Mouse (Mus musculus) heart, embryonic 13.5 days (tissue): ENCODE results near the gene Hmgn1. TPM values are rescaled to one million over a fixed set of nuclear protein-coding genes. Genes with fewer than 3 reads are reported as not detected.
A peak's percentile ranks its signal among the peaks of the same experiment; 100 is the strongest.

Source experiments
- ATAC-seq: fragments of 200-750 bp; cut with Nextera tagmentation; 2 replicates; pipeline ENCODE4 v1.8.0; 2017; ENCODE audit warnings: moderate TSS enrichment; ENCODE audit not compliant: insufficient number of reproducible peaks, low FRiP score, low TSS enrichment; ENCODE audit errors: extremely low read depth
- H3K27ac ChIP-seq: fragments of 300-500 bp; sonication (generic); replicated peaks from 2 replicates; pipeline ENCODE4 v1.5.1; 2015; ENCODE audit warnings: moderate library complexity, mild to moderate bottlenecking, inconsistent platforms
- H3K27me3 ChIP-seq: fragments of 300-500 bp; sonication (generic); replicated peaks from 2 replicates; pipeline ENCODE4 v1.6.1; 2015; ENCODE audit warnings: mild to moderate bottlenecking, inconsistent platforms
- H3K36me3 ChIP-seq: fragments of 300-500 bp; sonication (generic); 2 replicates; pipeline ENCODE4 v1.6.1; 2015; ENCODE audit warnings: mild to moderate bottlenecking, inconsistent platforms
- H3K4me1 ChIP-seq: fragments of 300-500 bp; sonication (generic); 2 replicates; pipeline ENCODE4 v1.6.1; 2015; ENCODE audit warnings: inconsistent platforms
- H3K4me2 ChIP-seq: fragments of 300-500 bp; sonication (generic); 2 replicates; pipeline ENCODE4 v1.6.1; 2015; ENCODE audit warnings: inconsistent platforms, mild to moderate bottlenecking, moderate library complexity
- H3K4me3 ChIP-seq: fragments of 300-500 bp; sonication (generic); 2 replicates; pipeline ENCODE4 v1.5.1; 2015; ENCODE audit warnings: moderate library complexity, mild to moderate bottlenecking, inconsistent platforms
- H3K9ac ChIP-seq: fragments of 300-500 bp; sonication (generic); 2 replicates; pipeline ENCODE4 v1.6.1; 2015; ENCODE audit warnings: inconsistent platforms, mild to moderate bottlenecking, moderate library complexity
- H3K9me3 ChIP-seq: fragments of 300-500 bp; sonication (generic); 2 replicates; pipeline ENCODE4 v1.6.1; 2016; ENCODE audit warnings: inconsistent platforms
- WGBS: fragments of 180-500 bp; shearing (Covaris S2); methylation state at CpG from one replicate; pipeline ENCODE4 v1.1.7; 2015; ENCODE audit warnings: mixed read lengths; 5-methylcytosine and 5-hydroxymethylcytosine counted together
- polyA plus RNA-seq: library from polyadenylated mRNA; unstranded; fragments of >200 nt; fragmentation: Nextera tagmentation; extraction: Ambion mirVana; gene quantifications from 2 replicates; pipeline ENCODE4 v1.2.1, GENCODE M21; 2015

The Hmgn1 gene
- polyA plus RNA-seq, 1 experiment from 2014 or later: 348 TPM

GRCm38 (mm10) chr16:96087001-96087400 is 40.5 kb downstream of the Hmgn1 start:
- Histone ChIP-seq H3K9me3 (no peaks in the 10 kb centered on the region), H3K4me3 (no peak overlapping the region), H3K9ac (no peak overlapping the region), H3K4me1 (peaks cover 42% of the 10 kb centered on the region), H3K27me3 (no peaks in the 10 kb centered on the region), H3K36me3 (no peaks in the 10 kb centered on the region), H3K4me2 (no peak overlapping the region), H3K27ac (no peak overlapping the region)
- 67% methylated on average over 12 of the region's 12 CpGs for WGBS
- ATAC-seq: no peak

- peaks cover 5% of the 10 kb centered on the region for H3K36me3 ChIP-seq
- H3K27ac ChIP-seq: no peak overlapping the region
- H3K4me1 ChIP-seq: peaks cover 35% of the 10 kb centered on the region
- H3K9ac ChIP-seq: no peak overlapping the region
- H3K9me3 ChIP-seq: no peaks in the 10 kb centered on the region
- H3K27me3 ChIP-seq: no peaks in the 10 kb centered on the region
- no peak overlapping the region for H3K4me3 ChIP-seq
- ATAC-seq: no peak
- H3K4me2 ChIP-seq: no peak overlapping the region
These were observed 41.9 kb downstream of the Hmgn1 start for GRCm38 (mm10) chr16:96085597-96085996.

GRCm38 (mm10) chr16:96083179-96083646 is 44.3 kb downstream of the Hmgn1 start:
- peak overlapping the region; percentile 86 for H3K4me3 ChIP-seq
- peak overlapping the region; percentile 99 for H3K9ac ChIP-seq
- H3K9me3 ChIP-seq: no peaks in the 10 kb centered on the region
- no peak for ATAC-seq
- 4% methylated on average over 20 of the region's 20 CpGs for WGBS
- H3K4me1 ChIP-seq: peaks cover 34% of the 10 kb centered on the region
- H3K27ac ChIP-seq: peak overlapping the region; percentile 96
- H3K27me3 ChIP-seq: no peaks in the 10 kb centered on the region
- H3K36me3 ChIP-seq: peaks cover 29% of the 10 kb centered on the region
- H3K4me2 ChIP-seq: peak overlapping the region; percentile 76

- H3K4me3 ChIP-seq: peak within 1 kb of the TSS; percentile 86
- under 1% methylated on average over 89 of the region's 107 CpGs for WGBS
- H3K27ac ChIP-seq: peak within 1 kb of the TSS; percentile 96
- peak within 1 kb of the TSS; percentile 99 for H3K9ac ChIP-seq
- H3K27me3 ChIP-seq: no peaks in the 10 kb centered on the region
- H3K9me3 ChIP-seq: no peaks in the 10 kb centered on the region
- H3K4me2 ChIP-seq: peak within 1 kb of the TSS; percentile 76
- peaks cover 35% of the 10 kb centered on the region for H3K36me3 ChIP-seq
- peak; percentile 70 for ATAC-seq
- H3K4me1 ChIP-seq: peaks cover 33% of the 10 kb centered on the region
These were observed 45.0 kb downstream of the Hmgn1 start, which contains the start of gene Brwd1 for GRCm38 (mm10) chr16:96082301-96083178. TSS of gene Brwd1 (minus strand) at chr16:96082526.

- H3K27me3 ChIP-seq: no peaks in the 10 kb centered on the region
- peaks cover 33% of the 10 kb centered on the region for H3K4me1 ChIP-seq
- H3K9me3 ChIP-seq: no peaks in the 10 kb centered on the region
- peak; percentile 2; the same call in 1 of the 2 replicates for ATAC-seq
- H3K9ac ChIP-seq: peak overlapping the region; percentile 99
- peaks cover 43% of the 10 kb centered on the region for H3K36me3 ChIP-seq
- peak overlapping the region; percentile 76 for H3K4me2 ChIP-seq
- H3K4me3 ChIP-seq: peak overlapping the region; percentile 86
- WGBS: under 1% methylated on average over 62 of the region's 68 CpGs
- peak overlapping the region; percentile 96 for H3K27ac ChIP-seq
These were observed 45.7 kb downstream of the Hmgn1 start for GRCm38 (mm10) chr16:96081742-96082241.

- Histone ChIP-seq H3K4me1 (peaks cover 35% of the 10 kb centered on the region), H3K27ac (peak overlapping the region; percentile 96), H3K36me3 (peaks cover 45% of the 10 kb centered on the region), H3K9ac (peak overlapping the region; percentile 99), H3K4me3 (peak overlapping the region; percentile 86), H3K4me2 (peak overlapping the region; percentile 76), H3K27me3 (no peaks in the 10 kb centered on the region), H3K9me3 (no peaks in the 10 kb centered on the region)
- under 1% methylated on average over 27 of the region's 28 CpGs for WGBS
- ATAC-seq: peak; percentile 72
These were observed 46.2 kb downstream of the Hmgn1 start for GRCm38 (mm10) chr16:96081331-96081730.

GRCm38 (mm10) chr16:96080524-96080923 is 47.0 kb downstream of the Hmgn1 start:
- Histone ChIP-seq H3K9me3 (no peaks in the 10 kb centered on the region), H3K27ac (no peak overlapping the region), H3K4me1 (peaks cover 43% of the 10 kb centered on the region), H3K9ac (peak overlapping the region; percentile 99), H3K36me3 (peaks cover 53% of the 10 kb centered on the region), H3K4me2 (peak overlapping the region; percentile 76), H3K27me3 (no peaks in the 10 kb centered on the region), H3K4me3 (peak overlapping the region; percentile 86; the same call in 1 of the 2 replicates)
- ATAC-seq: no peak
- WGBS: 77% methylated on average over 7 of the region's 7 CpGs

Other genes starting within 250 kb of the Hmgn1 start
- gene Psmg1, start 136.8 kb downstream of the Hmgn1 start, polyA plus RNA-seq: 62.1 and 72.4 TPM in 2 replicates
- gene Brwd1, start 45.2 kb downstream of the Hmgn1 start, polyA plus RNA-seq: 71.1 and 72.1 TPM in 2 replicates
- 64.6 and 71.2 TPM in 2 replicates for gene Wrb, start 17.7 kb upstream of the Hmgn1 start, polyA plus RNA-seq
- 1.2 and 1.6 TPM in 2 replicates for gene Lca5l, start 64.5 kb upstream of the Hmgn1 start, polyA plus RNA-seq
- 520 and 554 TPM in 2 replicates for gene Sh3bgr, start 72.7 kb upstream of the Hmgn1 start, polyA plus RNA-seq
- 0.09 and 0.13 TPM in 2 replicates for gene B3galt5, start 108.1 kb upstream of the Hmgn1 start, polyA plus RNA-seq